Mouse (Mus musculus): ENCODE results near the gene Fam131b.

Fam131b gene

DNA sequence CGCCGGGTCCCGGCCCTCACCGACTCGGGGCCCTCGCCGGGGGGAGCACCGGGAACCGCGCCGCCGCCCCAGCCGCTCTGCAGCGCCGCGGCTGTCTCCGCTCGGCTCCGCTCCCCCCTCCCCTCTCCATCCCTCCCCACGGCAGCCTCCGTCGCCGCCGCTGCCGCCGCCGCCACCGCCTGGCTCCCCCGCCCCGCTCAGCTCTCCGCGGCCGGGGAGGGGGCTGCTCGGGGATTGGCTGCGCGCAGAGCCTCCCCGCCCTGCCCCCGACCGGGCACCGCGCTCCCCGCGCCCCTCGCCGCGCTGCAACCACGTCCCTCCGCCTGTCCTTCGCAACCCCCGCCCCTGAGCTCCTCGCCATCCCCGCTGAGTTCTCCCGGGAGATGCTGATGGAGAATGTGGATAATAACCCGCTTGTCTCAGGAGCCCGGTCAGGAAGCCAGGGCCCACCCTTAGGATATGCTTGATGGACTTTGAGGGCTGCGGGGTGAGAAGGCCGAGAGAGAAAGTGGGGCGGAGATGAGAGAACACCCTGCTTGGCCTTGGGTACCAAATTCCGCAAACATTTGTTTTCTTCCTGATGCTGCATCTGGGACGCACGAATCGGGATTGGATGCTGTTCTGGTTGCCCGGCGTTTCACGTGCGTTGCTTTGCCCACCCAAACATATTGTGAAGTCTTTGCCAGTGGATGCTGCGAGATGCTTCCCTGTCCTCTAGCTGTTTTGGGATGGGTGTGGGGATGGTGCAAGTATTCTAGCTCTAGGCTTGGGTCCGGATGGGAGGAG is at the start of gene Fam131b:
Gene Fam131b (minus strand): TSS at position 162 of the 786 bp plus-strand sequence.
- peak; percentile 84 for DNase-seq

DNA sequence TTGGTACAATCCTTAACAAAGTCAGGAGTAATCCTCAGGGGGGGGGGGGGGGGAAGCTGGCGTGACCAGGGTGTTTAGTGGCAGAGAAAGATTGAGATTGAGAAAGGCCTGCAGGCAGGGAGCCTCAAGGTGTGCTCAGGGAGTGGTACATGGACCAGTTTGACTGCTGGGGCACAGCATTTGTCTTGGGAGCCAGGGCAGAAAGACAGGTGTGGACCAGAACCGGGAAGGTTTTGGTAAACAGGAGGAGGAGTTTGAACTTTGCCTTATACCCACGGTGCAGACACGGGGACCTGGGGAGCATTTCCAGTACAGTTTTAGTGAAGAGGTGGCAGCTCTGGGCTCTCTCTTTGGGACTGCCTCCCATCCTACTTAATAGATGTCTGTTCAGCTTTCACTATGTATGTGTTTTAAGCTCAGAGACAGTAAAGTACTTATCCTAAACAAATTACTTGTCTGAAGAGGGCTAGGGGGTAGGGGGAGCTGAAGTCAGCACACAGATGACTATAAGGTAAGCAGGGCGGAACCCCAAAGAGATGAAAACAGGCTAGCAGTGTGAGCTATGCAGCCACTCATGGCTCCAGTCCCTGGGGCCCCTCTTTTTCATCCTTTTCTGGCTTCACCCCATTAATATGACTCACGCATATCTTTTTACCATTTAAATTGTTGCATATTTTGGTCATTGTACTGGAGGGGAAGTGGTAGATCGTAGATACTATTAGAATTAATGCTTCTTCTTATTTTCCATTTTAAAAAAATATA is 49.4 kb upstream of the Fam131b start:
- DNase-seq: no peak

- DNase-seq: peak; percentile 62
Observed at GRCm38 (mm10) chr6:42372816-42373547, 48.5 kb upstream of the Fam131b start, which contains the start of gene Epha1. Epha1 (minus strand) TSS chr6:42373268.

- DNase-seq: no peak
Observed at GRCm38 (mm10) chr6:42372421-42372815, 48.0 kb upstream of the Fam131b start.

- DNase-seq: no peak
Observed at GRCm38 (mm10) chr6:42372001-42372400, 47.6 kb upstream of the Fam131b start.

DNA sequence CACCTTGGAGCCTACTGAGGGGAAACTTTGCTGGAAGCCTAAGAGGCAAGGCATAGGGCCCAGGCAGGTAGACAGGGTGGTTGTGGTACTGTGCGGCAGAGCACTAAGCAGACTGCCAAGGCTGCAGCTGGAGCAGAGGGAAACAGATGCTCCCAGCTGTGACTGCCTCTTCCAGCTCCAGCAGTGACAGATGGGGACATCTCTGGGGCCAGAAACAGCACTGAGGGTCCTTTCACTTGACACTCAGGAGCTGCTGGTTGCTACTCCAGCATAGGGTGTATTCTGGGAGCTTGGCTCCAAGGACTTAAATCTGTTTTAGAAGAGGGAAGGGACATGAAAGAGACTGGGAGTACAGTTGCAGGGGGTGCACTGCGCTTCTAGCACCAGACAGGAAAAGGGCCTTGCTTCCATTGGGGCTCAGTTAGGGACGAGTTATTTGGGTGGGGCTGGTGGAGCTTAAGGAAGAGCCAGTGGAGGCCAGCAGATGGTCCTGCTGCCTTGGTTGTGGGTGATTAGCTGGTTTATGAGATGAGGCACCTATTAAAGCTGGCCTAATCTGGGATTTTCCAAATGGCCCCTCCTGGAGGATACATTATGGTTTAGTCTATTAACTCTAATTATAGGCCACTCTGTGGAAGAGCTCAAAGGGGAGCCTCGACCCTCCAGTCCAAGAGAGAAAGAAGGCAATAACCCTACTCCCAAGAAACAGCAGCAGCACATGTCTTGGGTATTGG is 46.4 kb upstream of the Fam131b start:
- DNase-seq: no peak

- DNase-seq: no peak
Observed at GRCm38 (mm10) chr6:42369870-42370269, 45.4 kb upstream of the Fam131b start.

GRCm38 (mm10) chr6:42365215-42365614 is 40.8 kb upstream of the Fam131b start:
- DNase-seq: no peak

GRCm38 (mm10) chr6:42364607-42365006 is 40.2 kb upstream of the Fam131b start:
- no peak for DNase-seq

- DNase-seq: no peak
Observed at GRCm38 (mm10) chr6:42364066-42364465, 39.6 kb upstream of the Fam131b start.

DNA sequence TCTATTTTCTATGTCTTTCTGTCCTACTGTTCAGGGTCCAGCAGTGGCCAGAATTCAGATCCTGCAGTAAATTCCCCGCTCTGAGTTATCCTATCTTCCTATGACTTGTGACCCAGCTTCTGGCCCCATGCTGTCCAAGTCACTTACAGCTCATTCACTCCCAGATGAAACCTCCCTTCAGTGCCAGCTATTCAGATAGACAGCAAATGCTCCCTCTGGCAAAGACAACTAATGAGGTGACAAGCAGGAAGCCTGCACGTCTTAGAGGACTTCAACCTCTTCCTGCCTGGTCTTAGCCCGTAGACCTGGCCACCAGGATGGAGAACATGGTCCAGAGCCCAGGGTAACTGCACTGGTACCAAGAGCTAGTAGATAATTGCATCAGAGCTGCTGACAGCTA is 38.5 kb upstream of the Fam131b start:
- no peak for DNase-seq

DNA sequence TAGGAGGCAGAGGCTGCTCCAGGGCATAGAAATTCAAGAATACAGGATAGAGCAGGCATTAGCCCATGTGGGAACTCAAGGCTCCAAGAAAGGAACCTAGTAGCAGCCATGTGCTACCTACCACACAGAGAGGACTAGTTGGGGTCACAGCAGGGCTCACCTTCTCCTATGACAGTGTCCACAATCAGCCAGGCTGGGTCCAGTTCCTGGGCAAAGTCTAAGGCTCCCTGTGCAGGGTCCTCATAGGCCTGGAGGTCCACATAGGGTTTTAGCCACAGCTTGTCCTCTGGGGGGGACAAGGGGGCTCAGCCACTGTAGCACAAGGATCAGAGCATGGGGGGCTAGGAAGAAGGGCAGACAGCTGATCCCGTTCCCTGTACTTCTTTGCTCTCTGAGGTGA is 38.1 kb upstream of the Fam131b start:
- no peak for DNase-seq

GRCm38 (mm10) chr6:42362074-42362473 is 37.6 kb upstream of the Fam131b start:
- no peak for DNase-seq

DNA sequence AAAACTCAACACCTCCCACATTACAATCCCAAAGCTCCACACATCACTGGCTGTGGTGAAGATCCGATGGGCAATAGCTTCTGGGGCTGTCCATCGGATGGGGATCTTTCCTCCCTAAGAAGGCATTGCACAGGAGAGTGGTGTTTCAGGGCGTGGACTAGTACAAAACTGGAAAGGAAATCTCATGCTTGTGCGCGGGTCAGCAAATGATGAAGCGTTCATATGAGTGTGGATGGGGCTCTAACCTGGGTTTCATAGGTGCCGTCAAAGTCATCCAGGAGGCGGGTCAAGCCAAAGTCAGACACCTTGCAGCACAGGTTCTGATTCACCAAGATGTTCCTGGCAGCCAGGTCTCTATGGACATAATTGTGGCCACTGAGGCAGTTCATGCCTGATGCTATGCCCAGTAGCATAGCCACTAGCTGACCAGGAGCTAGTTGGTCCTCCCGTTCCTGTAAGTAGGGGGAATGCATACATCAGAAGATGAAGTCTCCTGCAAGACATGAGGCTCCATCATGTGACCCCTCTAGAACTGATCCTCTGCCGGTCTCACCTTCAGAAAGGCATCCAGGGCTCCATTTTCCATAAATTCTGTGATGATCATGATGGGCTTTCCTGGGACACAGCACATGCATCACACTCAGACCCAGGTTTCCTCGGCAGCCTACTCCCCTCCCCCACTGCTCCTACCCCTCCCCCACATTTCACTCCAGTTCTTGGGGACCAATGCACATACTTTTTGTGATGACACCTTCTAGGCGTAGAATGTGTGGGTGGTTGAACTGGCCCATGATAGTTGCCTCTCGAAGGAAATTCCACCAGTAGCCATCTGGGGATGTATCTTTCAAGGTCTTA is 36.8 kb upstream of the Fam131b start:
- DNase-seq: no peak

DNA sequence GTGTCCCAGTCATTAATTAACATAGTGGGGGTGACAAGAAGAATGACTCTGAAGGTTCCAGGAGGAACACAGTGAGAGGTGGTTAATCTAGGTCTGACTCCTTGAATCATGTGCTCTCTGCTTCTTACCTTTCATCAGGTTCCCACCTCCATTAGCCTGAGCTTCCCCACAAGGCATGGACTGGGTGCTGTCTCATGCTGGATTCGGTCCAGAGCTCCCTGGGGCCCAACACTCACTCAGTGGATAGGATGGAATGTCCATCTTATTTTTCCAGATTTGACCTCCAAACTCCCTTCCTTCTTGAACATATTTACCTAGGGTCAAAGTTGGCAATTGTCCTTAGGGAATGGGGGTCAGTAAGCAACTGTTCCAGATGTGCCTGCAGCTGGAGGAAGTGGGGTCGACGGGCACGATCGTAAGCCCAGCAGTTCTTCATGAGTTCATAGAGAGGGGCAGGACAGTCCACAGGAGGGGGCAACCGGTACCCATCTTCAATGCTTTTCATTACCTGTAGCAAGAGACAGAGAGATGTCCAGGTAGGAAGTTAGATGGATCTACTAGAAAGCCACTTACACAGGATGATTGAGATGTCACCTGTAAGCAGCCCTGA is 35.9 kb upstream of the Fam131b start:
- no peak for DNase-seq

GRCm38 (mm10) chr6:42359364-42360147 is 35.1 kb upstream of the Fam131b start:
- no peak for DNase-seq

GRCm38 (mm10) chr6:42358901-42359300 is 34.5 kb upstream of the Fam131b start:
- DNase-seq: no peak

DNA sequence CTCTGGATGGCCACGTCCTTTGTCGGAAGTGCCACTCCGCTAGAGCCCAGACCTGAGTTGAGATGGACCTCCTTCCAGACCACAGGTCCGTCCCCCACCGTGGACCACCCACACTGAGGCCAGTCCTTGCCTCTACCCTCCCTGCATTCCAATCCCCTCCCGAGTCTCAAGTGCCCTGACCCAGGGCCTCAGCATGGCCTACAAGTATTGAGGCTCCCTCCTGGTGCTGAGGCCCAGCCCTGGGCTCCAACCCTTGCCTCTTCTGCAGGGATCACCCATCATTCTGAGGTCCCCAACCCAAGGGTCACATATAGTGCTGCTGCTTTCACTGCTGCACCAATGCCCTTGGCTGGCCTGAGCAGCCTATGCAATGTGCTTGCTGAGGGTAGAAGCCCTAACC is 33.5 kb upstream of the Fam131b start:
- no peak for DNase-seq

DNA sequence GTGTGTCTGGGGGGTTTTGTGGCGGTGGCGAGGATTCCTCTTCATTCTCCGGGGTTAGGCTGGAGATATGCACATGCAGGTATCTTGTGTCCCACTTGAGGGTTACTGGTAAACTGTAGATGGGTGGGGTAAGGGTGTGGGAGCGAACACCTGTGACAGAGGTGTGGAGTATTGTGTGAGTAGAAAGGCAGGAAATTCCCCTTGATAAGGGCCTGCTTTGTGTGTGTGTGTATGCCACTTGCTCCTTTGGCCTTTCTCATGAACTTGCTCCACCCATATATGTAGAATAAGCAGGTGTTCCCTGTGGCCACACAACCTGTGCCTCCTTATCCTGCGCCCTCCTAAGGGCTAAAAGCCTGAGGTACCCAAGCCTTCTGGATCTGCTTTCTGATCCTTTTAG is 32.5 kb upstream of the Fam131b start:
- no peak for DNase-seq

- no peak for DNase-seq
Observed at GRCm38 (mm10) chr6:42355794-42356600, 31.6 kb upstream of the Fam131b start.

All from cerebellum, adult 11 months (tissue).